Mouse (Mus musculus) ovary, postnatal 14 days (tissue): ENCODE measurements around the gene Cbx8.

Experiments
- DNase-seq: peaks from one replicate; pipeline ENCODE4 v3.0.0; 2022; ENCODE audit warnings: low spot score

The Cbx8 gene

DNA sequence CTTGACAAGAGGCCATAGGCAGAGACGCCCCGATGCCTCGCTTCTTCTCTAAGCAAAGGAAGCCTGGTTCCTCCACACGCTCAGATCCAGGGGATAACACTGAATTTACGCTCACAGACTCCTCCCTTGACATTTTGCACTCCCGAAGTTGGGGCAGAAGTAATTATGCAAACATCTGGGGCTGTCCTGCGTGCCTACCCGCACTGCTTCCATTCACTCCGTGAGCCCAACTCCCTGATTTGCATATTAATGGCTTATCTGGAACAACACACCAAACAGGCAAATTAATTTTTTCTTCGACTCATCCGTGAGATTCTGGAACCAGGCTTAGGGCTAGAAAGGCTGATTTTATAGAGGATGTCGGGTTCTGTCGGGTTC, 7.4 kb upstream of the Cbx8 start:
- no peak for DNase-seq

DNA sequence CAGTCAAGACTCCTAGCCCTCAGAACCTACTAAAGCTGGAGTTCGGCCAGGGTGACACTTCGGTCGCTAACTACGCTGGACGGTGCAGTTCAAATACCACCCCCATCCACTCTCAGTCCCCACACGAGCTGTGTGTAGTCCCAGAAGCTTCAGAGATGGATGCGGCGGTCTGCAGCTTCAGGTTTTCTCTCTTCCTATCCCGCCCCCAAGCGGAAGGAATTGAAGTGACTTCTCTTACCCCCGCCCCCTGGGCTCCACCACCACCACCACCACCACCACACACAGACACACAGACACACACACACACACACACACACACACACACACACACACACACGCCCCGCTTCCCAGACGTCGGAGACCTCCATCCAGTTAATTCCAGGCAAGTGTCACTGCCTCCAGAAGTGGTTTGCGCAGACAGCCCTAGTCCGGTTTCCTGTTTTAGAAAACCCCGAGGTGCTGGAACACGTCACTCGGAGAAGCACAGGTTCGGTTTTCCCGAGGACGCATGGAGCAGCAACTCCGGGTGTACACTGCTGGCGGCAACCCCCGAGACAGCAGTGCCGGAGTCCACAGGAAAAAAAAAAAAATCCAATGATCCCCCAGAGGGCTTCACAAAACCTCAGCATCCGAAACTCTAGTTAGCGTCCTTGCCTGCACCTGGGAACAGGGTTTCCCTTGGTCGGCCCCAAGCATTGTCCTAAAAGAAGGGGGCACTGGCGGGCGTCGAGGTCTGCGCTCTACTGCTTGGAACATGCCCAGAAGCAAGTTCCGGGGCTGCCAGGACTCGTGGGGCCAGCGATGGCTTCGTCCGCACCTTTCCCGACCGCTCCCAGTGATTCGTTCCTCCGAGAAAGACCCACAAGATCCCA, 6.7 kb upstream of the Cbx8 start:
- DNase-seq: no peak

DNA sequence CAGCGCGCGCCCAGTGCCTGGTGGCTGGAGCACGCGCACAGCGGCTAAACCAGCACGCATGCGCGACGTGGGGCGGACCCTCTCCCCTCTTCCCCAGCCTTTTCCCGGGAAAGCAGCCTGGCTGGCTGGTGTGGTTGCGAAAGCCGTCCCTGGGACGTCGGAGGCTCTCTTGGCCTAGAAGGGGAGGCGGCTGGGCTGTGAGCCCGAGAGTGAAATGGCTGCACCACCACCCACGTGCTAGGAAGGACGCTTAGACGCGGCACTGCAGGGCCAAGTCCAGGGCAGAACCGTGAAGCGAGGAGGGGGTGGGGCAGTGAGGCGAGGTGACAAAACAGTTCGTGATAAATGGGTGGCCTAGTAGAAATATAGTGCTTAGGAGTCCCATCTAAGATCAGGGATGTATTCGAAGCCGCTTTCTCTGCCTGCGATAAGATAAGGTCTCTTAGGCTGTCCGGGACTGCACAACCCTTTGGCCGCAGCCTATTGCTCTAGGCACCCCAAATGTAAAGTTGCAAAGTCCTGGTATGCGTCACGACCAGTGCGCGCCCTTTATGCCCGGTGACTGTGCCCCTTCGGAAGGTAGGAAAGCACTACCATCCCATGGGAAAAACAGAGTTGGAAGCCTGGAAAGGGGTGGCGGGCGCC, 6.0 kb upstream of the Cbx8 start:
- DNase-seq: no peak

DNA sequence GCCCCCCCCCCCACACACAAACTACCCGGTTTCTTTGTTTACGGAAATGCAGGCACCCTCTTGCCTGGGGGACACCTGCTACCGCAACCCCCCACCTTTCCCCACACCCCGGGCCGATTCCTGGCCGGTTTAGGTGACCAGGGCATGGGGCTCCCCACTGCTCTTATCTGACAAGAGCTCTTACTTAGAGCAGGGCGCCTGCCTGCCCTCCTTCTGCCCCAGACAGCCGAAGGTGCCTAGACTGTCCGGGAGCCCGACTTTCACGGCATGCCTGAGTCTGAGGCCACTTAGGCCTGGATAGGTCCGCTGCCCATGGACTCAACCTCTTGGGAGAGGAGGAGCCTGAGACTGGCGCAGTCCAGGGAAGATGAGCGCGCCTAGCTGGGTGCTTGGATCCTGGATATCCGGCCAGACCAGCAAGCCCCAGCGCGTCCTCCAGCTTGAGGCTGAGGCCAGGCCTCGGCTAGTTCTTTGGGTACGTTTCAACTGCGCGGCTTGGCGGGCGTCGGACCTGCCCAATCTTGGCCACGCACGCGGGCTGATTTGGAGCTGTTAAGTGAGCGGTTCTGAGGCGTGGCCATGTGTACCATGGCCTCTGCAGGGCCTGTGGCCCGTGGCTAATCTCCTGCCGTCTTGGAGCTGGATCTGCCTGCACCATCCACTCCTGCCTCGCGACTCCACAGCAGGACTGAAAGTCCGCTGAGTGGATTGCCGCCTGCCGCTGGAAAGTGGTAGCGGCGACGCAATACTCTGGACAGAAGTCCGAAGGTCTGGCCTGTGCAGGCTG, 4.0 kb upstream of the Cbx8 start:
- DNase-seq: no peak

DNA sequence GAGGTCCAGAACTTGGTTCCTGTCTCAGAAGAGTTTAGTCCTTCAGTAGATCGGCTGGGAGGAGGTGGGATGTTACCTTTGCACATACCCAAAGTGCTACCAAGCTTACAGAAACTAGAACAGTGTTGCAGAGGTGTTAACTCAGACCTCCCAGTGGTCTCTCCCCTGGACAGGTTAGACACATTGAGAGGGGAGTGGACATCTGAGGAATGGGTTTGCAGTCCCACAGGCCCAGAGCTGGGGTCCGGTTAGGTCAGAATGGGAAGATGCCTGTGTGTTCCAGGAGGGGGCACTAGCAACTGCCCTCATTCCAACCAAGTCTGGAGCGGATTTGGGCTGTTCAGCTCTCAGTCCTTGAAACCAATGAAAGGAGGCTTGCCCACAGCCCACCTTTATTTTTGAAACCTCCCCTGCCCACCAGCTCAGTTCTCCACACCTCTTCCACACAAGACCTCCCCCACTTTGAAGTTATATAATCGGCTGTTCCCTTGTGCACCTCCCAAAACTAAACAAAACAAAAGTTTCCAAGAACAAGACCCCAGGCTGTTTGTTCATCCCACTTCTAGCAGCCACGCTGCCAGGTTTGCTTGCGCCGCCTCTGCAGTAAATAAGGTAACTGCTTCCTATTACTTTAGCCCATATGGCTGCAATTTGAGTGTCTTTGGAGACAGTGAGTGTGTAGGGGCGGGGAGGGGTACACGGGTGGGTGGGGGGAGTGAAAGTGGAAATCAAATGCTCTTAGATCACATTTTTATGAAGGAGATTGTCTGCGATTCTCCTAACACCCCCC, 3.2 kb upstream of the Cbx8 start:
- DNase-seq: no peak

DNA sequence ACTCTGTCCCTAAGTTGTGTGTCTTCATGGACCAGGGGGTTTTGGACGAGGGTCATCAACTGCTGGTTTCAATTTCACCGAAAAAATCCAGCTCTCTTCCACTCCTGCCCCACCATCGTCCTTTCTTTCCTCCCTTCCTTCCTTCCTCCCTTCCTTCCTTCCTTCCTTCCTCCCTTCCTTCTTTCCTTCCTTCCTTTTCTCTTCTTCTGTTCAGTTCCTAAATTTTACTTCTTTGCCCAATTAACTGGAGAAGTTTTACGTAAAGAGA, 2.4 kb upstream of the Cbx8 start:
- DNase-seq: no peak

DNA sequence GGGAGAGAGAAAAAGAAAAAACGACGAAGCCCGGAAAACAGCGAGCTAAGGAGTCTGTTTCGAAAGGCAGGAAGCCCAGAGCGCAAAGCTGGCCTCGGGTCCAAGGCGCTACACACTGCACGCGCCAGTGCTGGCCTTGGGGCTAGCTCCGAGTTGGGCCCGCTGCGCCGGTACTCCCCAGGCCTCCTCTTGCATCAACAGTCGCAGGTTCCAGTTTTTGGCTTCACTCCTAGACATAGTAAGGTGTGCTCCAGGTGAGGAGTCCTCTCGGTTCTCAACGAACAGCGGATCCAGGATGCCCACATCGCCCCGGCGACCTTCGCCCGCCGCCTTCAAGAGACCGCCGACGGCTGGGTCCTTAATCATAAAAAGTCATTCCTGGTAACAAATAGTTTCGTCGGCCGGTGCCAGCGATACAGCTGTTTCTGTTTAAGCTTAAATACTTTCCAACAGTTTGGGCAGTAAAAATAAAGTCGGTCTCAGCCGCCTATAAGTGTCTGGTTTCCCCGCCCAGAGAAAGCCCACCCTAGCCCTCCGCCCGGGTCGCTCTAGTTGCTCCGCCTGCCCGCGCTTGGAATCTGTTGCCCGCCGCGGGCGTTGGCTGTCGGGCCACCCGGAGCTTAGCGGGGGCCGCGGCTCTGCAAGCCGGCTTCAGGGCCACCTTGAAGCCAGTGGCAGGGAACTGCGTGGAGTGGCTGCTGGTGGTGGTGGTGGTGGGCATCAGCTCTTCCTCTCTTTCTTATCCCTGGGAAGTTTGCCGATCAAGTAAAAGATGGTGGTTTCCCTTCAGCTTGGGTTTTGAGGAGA, 1.9 kb upstream of the Cbx8 start:
- no peak for DNase-seq

DNA sequence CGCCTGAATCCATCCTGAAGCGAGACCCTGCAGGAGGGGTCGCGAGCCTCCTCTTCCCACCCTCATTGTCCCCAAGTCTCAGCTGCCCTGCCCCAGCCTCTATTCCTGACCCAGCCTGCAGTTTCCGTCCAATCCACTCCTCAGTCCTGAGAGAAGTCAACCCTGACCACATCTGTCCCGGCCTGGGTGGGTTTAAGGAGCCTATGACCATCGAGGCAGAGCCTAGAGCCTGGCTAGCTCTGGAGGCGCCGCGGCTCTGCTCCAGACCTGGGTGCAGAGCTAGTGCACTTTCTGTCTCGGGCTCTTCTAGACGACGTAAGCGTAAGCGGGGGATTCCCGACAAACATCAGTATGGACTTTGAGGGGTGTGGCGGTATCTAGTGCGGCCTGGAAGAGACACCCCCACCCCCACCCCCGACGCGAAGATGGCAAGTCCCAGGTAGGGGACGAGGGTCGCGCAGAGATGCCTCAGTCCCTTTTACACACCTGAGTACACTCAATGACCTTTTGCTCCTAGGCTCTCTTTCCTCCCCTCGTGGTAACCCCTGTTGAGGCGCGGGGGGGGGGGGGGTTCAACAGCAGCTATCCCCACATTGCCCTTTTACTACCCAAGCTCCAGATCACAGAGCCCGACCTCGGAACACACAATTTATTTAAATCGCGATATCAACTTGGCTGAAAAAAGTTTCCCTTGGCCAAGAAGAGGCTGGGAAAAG, 1.1 kb upstream of the Cbx8 start:
- DNase-seq: no peak

DNA sequence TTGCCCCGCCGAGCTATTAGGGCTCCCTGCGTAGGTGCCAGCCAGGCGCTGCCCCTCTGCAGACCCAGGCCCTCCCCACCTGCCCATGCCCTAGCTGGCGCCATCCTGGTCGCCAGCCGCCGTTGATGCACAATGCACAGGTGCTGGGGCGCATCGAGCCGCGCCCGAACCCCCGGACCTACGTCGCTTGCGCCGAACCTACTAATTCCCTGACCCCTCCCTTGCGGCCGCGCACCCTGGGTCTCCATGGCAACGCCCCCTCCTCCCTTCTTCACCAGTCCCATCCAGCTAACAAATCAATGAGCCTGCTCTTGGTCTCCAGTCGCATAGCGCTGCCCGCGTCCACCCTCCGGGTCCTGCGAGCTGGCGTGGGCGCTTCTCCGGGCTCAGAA, 552 bp upstream of the Cbx8 start:
- DNase-seq: no peak

DNA sequence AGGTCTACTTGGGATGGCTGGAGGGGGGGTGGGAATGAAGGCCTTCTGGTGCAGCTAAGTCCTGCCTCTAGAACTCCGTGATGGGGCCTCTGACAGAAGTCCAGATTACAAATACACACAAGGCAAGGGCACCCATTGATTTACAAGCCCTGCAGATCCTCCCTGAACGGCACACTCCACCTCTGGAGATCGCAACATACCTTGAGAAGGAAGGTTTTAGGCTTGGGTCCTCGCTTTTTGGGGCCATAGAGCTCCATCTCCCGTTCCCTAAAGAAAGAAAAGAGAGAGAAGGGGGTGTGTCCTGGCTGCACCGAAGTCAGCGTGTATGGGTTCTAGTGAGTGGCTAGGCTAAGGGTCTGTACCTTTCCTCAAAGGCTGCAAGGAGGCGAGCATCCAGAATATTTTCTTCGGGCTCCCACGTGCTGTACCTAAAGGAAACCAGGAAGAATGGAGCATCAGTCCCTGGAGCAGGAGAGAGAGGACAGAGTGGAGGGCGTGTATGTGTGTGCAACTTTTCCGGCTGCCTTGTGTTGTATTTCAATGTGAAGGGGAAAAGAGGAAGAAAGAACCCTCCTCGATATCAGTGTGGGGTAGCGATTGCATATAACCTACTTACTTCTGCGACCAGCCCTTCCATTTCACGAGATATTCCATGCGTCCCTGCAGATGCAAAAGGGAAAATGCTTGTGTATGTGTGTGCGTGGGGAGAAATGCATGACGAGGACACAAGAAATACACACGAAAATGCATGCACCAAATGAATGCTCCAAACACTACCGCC, 847 bp downstream of the Cbx8 start:
- no peak for DNase-seq

DNA sequence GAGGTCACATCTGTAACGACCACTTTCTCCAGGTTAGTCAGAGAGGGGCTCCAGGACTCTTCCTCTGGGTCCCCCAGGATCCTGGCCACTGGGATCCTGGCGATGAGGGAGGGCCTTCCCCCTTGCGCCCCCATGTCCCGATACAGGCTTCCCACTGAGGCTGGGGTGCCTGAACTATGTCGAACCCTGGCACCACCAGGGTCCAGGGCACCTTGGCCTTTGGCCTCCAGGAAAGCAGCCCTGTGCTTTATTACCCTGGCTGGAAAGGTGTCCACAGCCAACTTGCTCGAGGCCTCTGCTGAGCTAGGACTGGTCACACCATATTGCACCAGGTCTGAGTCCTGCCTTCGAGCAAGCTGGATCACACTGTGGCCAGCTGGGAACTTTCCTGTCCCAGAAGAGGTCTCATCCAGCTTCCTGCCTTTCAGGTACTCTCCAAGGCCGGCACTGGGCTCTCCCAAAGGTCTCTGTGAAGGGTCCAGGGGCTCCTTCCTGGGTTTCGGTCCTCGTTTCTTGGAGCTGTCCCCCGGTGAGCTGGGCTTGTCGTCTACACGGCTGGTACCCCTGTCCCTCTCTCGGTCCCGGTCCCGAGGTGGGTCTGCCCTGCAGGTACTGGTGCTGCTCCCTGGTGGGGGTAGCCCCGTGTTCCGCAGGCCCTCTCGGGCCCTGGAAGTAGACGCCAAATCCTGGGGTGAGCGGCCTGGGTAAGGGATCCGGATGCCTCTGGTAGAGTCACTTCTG, 1.9 kb downstream of the Cbx8 start:
- DNase-seq: no peak

DNA sequence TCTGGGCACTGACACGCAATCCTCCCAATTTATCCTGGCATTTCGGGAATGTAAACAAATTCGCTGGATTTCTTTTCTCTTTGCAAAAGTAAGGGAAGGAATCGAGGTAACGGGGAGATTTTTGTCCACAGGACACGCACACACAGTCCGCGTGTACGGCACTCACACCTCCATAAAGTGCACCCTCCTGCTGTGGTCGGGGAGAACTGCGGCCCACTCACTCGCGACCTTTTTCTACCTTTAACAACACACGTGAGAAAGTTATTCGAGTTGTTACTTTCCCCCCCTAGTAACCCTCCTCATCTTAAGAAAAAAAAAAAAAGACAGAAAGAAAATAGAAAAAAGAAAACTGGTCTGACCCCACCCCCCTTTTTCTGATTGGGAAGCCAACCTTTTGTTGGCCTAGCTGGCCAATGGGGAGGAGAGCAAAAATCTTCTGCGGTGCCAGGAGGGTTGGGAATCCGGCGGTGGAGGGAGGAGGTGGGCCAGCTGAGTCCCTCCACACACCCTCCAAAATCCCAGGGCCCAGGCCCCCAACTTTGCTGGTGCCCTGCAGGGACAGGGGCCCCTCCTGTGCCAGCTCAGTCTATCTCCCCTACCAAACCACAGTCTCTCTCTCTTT, 2.9 kb downstream of the Cbx8 start:
- DNase-seq: no peak

DNA sequence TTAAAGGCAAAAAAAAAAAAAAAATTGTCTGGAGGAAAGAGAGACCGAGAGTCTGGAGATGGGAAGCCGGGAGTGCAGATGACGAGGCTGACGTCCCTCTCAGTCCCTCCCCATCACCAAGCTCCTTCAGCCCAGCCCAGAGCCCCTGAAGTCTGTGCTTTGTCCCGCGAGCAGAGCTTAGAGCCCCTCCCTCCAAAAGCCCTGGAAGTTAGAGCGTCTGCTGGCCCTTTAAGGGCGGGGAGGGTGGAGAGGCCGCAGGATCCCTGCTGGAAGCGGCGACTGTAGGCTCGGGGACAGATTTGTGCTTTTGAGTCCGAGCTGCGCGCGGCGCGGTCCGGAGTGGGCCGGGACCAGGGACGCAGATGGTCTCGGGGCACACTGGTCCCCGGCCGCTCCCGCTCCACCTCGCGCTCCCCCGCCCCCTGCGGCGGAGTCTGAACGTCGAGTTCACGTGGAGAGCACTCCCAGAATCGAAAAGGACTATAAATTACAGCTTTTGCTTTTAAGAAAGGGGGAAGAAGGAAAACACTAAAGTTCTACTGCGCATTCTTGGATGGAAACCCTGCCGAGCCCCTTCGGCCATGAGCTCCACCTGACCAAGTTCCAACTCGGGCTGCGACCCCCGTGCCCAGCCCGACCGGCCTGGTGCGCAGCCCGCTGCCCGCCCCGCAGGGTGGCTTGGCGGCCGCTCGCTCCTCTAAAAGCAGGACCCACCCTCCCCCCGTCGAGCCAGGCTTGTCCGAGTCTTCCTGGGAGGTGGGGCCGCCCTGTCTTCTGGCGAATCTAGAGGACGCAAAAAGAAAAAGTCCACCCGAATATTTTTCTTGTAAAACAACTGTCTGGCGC, 3.6 kb downstream of the Cbx8 start:
- DNase-seq: no peak

DNA sequence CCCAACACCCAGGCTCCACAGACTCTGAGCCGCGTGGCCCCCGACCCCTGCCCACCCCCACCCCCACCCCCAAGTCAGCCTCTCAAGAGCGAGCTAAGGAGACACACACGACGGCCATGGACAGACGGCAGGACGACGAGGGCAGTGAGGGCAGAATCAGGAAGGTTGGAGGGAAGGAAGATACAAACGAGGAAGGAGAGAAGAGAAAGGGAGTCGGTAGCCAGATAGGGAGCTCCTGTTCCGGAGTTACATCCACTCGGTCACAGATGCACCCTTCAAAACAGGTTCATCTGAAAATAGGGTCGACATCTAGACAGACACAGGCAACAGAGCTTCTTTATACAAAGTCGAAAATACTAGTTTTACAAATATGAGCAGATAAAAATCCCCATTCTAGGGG, 4.3 kb downstream of the Cbx8 start:
- DNase-seq: no peak

DNA sequence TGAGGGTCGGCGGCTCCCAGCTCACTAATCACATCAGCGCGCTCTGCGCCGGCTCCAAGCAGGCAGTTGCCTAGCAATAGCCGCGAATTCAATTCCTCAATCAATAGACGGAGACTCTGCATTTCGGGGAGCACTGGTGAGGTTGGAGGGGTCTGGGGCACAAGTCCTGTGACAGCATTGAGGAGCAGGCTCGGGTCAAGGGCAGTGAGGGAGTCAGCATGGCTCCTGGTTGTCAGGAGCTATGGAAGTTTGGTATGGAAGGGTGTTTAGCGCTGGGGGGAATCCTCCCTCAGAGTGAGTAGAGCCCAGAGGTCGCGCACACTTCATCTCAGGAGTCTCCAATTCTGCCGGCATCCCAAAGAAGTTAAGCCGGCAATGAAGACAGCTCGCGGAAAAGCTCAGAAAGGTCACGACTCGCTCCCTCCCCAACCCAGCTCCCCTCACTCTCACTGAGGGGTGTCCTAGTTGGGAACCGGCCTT, 5.0 kb downstream of the Cbx8 start:
- DNase-seq: no peak

DNA sequence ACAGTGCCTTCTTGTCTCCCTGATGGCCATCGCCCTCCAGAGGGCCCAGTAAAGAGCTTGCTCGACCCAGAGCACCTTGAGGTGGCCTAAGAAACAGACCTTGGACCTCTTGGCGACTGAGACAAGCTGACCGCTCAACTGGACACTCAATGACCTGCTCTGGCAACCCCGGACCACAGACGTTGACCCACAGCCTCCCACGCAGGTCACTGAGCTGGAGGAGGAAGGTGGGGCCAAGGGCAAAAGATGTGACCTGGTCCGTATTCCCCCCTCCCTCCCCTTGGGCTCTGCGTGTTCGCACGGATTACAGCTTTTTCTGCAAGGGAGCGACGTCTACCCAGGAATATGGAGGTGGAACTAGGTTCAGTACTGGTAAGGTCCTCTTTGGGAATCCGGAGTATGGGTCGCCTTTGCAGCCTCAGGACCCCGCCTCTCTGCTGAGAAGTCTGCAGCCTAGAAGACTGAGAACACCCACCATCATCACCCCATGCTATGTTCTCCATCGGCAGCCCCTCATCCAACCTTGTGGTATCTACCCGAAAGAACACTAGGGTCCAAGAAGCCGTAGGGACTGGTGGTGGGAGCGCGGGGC, 5.6 kb downstream of the Cbx8 start:
- DNase-seq: no peak

DNA sequence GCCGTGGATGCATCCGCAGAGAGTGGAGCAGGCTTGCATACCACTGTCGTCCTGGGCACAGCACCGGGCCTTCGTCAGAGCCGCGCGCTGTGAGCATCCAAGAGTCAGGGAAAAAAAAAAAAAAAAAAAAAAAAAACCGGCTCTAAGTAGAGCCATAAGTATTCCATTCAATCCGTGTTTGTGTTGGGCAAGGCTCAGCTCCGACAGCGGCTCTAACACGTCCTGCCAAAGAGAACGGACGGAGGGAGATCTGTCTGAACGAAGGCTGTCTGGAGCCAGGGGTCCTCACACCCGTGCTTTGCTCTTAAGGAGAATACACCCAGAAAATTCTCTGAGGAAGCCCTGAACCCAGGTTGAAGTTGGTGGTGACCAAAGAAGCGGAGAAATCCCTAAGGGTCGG, 6.1 kb downstream of the Cbx8 start:
- DNase-seq: no peak
